Mouse (Mus musculus) stomach, postnatal 0 days (tissue): ENCODE data around the gene Naa25. TPM values are rescaled to one million over a fixed set of nuclear protein-coding genes. Genes with fewer than 3 reads are reported as not detected.

Source experiments
- ATAC-seq: fragments of 200-750 bp; cut with Nextera tagmentation; 2 replicates; pipeline ENCODE4 v1.8.0; 2017; ENCODE audit not compliant: low FRiP score, low TSS enrichment
- DNase-seq: peaks from one replicate; pipeline ENCODE4 v3.0.0-alpha.2; 2016; ENCODE audit warnings: low spot score
- H3K27ac ChIP-seq: fragments of 300-500 bp; sonication (generic); replicated peaks from 2 replicates; pipeline ENCODE4 v1.5.1; 2014; ENCODE audit warnings: mild to moderate bottlenecking, control low read depth
- H3K27me3 ChIP-seq: fragments of 300-500 bp; sonication (generic); 2 replicates; pipeline ENCODE4 v1.6.1; 2014; ENCODE audit warnings: low read length; ENCODE audit not compliant: control insufficient read depth, insufficient read depth
- H3K36me3 ChIP-seq: fragments of 300-500 bp; sonication (generic); 2 replicates; pipeline ENCODE4 v1.6.1; 2014; ENCODE audit warnings: low read length, mixed read lengths; ENCODE audit not compliant: control insufficient read depth, insufficient read depth
- H3K4me1 ChIP-seq: fragments of 300-500 bp; sonication (generic); replicated peaks from 2 replicates; pipeline ENCODE4 v1.6.1; 2014; ENCODE audit warnings: antibody characterized with exemption; ENCODE audit not compliant: control insufficient read depth, insufficient read depth
- H3K4me2 ChIP-seq: fragments of 300-500 bp; sonication (generic); replicated peaks from 2 replicates; pipeline ENCODE4 v1.6.1; 2014; ENCODE audit warnings: low read depth, mild to moderate bottlenecking, control low read depth, moderate library complexity
- H3K4me3 ChIP-seq: fragments of 300-500 bp; sonication (generic); 2 replicates; pipeline ENCODE4 v1.5.1; 2014; ENCODE audit warnings: low read depth, low read length, control low read depth
- H3K9ac ChIP-seq: fragments of 300-500 bp; sonication (generic); 2 replicates; pipeline ENCODE4 v1.6.1; 2014; ENCODE audit warnings: mild to moderate bottlenecking, low read length, control low read depth, mixed read lengths
- H3K9me3 ChIP-seq: fragments of 300-500 bp; sonication (generic); 2 replicates; pipeline ENCODE4 v1.6.1; 2016; ENCODE audit warnings: low read length; ENCODE audit not compliant: control insufficient read depth
- CTCF ChIP-seq: IDR thresholded peaks from 2 replicates; pipeline ENCODE4 v1.5.1; 2016; ENCODE audit warnings: antibody characterized with exemption, low read depth, mild to moderate bottlenecking, moderate library complexity
- EP300 ChIP-seq: optimal IDR thresholded peaks from 2 replicates; pipeline ENCODE3; 2016; ENCODE audit warnings: antibody characterized with exemption
- WGBS: fragments of 180-500 bp; shearing (Covaris S2); extraction: QIAGEN DNeasy Blood & Tissue Kit; methylation state at CpG from one replicate; pipeline ENCODE4 v1.1.7; 2014; 5-methylcytosine and 5-hydroxymethylcytosine counted together
- polyA plus RNA-seq: library from polyadenylated mRNA; unstranded; fragments of >200 nt; fragmentation: Nextera tagmentation; extraction: Ambion mirVana; gene quantifications from 2 replicates; pipeline ENCODE4 v1.2.1, GENCODE M21; 2015

The Naa25 gene
- polyA plus RNA-seq, 1 experiment from 2014 or later, result 21.6 TPM

DNA sequence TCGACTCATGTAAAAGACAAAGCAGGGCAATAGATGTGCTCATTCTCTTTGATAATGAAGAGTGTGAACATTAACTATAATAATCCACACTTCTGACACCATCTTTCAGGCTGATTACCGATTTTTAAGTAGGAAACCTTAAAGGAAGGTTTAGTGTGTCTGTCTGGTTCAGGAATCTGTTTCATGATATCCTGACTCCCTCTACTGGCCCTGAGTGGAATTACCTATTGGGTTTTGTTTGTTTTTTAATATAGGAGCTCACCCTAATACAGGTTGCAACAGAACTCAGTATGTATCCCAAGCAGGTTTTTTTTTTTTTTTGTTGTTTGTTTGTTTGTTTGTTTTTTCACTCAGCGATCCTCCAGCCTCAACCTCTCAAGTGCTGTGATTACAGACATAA is 79.9 kb downstream of the Naa25 start:
- DNase-seq, result no peak
- 31% methylated on average over 3 of the region's 3 CpGs for WGBS
- H3K9ac ChIP-seq, result no peak overlapping the region

DNA sequence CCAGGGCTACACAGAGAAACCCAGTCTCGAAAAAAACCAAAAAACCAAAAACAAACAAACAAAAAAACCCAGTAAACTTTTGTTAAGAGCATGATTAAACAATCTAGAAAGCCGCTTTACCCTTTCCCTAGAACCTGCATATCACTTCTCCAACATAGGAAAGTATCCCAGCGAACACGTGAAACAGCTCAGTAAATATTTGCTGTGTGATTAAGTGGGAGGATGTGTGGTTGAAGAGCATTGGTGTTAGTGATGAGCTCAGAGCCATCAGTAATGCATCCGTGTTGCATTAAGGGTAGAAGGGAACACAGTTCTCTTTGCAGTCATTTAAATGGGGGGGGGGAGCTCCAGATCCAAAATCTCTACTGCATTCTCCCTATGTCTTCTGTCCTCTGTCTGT is 87.1 kb downstream of the Naa25 start:
- no peaks in the 10 kb centered on the region for H3K4me1 ChIP-seq
- no peaks in the 10 kb centered on the region for H3K36me3 ChIP-seq
- H3K27ac ChIP-seq, result no peak overlapping the region
- ATAC-seq (peak; percentile 60; the same call in 1 of the 2 replicates), DNase-seq (no peak)
- no peak overlapping the region for H3K9ac ChIP-seq
- no peaks in the 10 kb centered on the region for H3K27me3 ChIP-seq
- no peak overlapping the region for H3K4me2 ChIP-seq
- no peak for TF ChIP-seq EP300
- no peak for TF ChIP-seq CTCF
- WGBS, result 44% methylated on average over 5 of the region's 5 CpGs
- H3K9me3 ChIP-seq, result no peaks in the 10 kb centered on the region
- H3K4me3 ChIP-seq, result no peak overlapping the region

More for the DNA sequence above, 79.9 kb downstream of the Naa25 start:
- H3K9me3 ChIP-seq, result no peaks in the 10 kb centered on the region
- H3K4me3 ChIP-seq, result no peak overlapping the region
- peak; percentile 59; the same call in 1 of the 2 replicates for ATAC-seq
- no peaks in the 10 kb centered on the region for H3K36me3 ChIP-seq
- H3K4me2 ChIP-seq, result no peak overlapping the region
- no peaks in the 10 kb centered on the region for H3K4me1 ChIP-seq
- TF ChIP-seq EP300 (no peak), CTCF (peak; percentile 91)
- H3K27ac ChIP-seq, result no peak overlapping the region
- no peaks in the 10 kb centered on the region for H3K27me3 ChIP-seq

DNA sequence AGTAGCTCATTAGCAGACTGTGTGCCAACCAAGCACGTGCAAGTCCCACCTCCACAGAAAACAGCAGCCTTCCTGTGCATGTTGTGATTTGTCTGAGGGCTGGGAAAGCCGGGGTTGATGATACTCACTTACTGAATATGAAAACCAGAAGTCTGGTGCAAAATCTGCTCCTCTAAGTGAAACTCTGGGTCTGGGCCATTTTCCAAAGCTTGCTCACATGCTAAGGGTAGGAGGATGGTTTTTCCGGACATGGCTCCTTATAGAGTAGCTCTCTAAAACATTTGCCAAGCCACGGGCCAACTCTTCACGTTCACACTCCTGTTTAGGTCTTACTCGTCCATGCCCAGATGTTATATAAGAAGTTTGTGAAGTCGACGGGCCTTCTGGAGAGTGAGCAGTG is 95.6 kb downstream of the Naa25 start:
- no peak for ATAC-seq
- Histone ChIP-seq H3K4me1 (no peaks in the 10 kb centered on the region), H3K4me2 (no peak overlapping the region), H3K9ac (no peak overlapping the region), H3K27ac (no peak overlapping the region), H3K9me3 (no peaks in the 10 kb centered on the region), H3K36me3 (no peaks in the 10 kb centered on the region), H3K4me3 (no peak overlapping the region), H3K27me3 (no peaks in the 10 kb centered on the region)
- 67% methylated on average over 8 of the region's 8 CpGs for WGBS
- DNase-seq, result no peak
- TF ChIP-seq EP300 (no peak), CTCF (no peak)

Other genes with a start within 250 kb of the Naa25 start
- gene Ptpn11, start 206.5 kb upstream of the Naa25 start, polyA plus RNA-seq, result 11.8 and 15.0 TPM in 2 replicates
- 453 and 464 TPM in 2 replicates for gene Rpl6, start 193.5 kb upstream of the Naa25 start, polyA plus RNA-seq
- 1.7 TPM in 2 replicates for gene Hectd4, start 177.7 kb upstream of the Naa25 start, polyA plus RNA-seq
- gene Trafd1, start 12.3 kb upstream of the Naa25 start, polyA plus RNA-seq, result 57.2 and 61.2 TPM in 2 replicates
- gene Tmem116, start 54.0 kb downstream of the Naa25 start, polyA plus RNA-seq, result 4.5 and 4.8 TPM in 2 replicates
- gene Erp29, start 54.6 kb downstream of the Naa25 start, polyA plus RNA-seq, result 142 and 143 TPM in 2 replicates
- gene Adam1b, start 105.5 kb downstream of the Naa25 start, polyA plus RNA-seq, result not detected in 2 replicates
- 0.50 and 0.56 TPM in 2 replicates for gene Adam1a, start 147.5 kb downstream of the Naa25 start, polyA plus RNA-seq
- gene Gm42878, start 147.5 kb downstream of the Naa25 start, polyA plus RNA-seq, result not detected in 2 replicates
- gene Mapkapk5, start 148.0 kb downstream of the Naa25 start, polyA plus RNA-seq, result 25.0 and 28.6 TPM in 2 replicates
- 136 and 145 TPM in 2 replicates for gene Aldh2, start 195.9 kb downstream of the Naa25 start, polyA plus RNA-seq
- 2.3 and 2.6 TPM in 2 replicates for gene Acad12, start 221.0 kb downstream of the Naa25 start, polyA plus RNA-seq